Mouse (Mus musculus) liver, embryonic 14.5 days (tissue): ENCODE data around the gene Rsad2.

Experiments
- CTCF ChIP-seq: IDR thresholded peaks from 2 replicates; pipeline ENCODE4 v1.5.1; 2016; ENCODE audit warnings: antibody characterized with exemption, low read depth, control low read depth
- EP300 ChIP-seq: IDR thresholded peaks from 2 replicates; pipeline ENCODE4 v1.6.1; 2016; ENCODE audit warnings: antibody characterized with exemption, low read depth

DNA sequence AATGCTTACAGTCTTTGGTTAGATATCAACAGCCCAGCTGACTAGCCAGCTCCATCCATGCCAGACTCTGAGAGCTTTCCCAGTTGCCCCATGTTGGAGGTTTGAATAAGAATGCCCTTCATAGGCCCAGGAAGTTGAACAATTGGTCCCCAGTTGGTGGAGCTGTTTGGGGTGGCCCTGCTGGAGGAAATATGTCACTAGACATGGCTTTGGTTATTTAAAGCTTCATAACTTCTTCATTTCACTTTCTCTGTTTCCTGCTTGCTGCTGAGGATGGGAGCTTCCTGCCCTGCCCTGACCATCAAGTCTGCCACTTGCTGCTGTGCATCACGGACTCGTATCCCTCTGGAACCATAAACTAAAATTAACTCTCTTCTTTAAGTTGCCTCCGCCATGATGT lies 45.8 kb downstream of the Rsad2 start:
- TF ChIP-seq CTCF (no peak), EP300 (no peak)
